Mouse (Mus musculus): ENCODE measurements at regions not wholly inside any gene's neighbourhood (a gene's known extent, or its start where the extent isn't known, plus 50 kb on each side); places are given as distances from the start of the nearest gene placed in this dataset.
A peak's percentile ranks its signal among the peaks of the same experiment; 100 is the strongest.

GRCm38 (mm10) chr13:75204417-75204816 lies 114.8 kb downstream of the Pcsk1 start:
- DNase-seq (ENCODE audit: low spot score in 2 of 2): peak in 1 of 2 experiments; percentile 42

- no peak for DNase-seq (ENCODE audit: low spot score in 2 of 2)
Measured at GRCm38 (mm10) chr13:75223944-75224343, 134.3 kb downstream of the Pcsk1 start.

DNA sequence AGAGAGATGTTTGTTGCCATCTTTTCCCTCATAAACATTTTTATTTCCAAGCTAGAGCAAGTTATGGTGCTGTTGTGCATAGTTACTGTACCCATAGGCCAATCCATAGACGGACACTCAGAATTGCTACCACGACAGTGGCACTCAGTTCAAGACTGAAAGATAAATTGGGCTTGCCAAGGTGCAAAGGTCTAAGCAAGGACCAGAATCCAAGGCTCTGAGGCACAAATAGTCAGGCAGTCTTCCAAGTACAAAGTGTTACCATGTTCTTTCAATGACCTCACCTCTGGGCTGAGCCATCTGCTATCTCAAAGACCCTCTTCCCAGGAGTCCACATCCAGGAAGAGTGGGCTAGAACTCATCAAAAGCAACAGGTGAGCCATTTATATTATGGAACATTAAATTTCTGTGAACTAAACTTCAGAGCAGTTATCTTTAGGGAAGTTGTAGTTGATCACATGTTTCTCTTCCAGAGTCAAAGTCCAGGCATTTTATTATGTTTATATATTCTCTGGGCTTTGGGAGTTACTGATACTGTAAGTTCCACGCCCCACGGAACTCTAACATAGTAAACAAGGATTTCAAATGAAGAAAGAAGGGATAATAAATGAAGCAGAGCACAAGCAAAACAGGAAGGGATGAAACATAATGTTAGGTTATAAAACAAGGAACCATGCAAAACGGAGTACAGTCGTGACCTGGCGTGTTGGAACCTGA lies 136.1 kb downstream of the Pcsk1 start:
- no peak for DNase-seq (ENCODE audit: low spot score in 2 of 2)

GRCm38 (mm10) chr13:75227616-75228277 lies 138.1 kb downstream of the Pcsk1 start:
- peak; percentile 57 to 67 for DNase-seq (ENCODE audit: low spot score in 2 of 2)

DNA sequence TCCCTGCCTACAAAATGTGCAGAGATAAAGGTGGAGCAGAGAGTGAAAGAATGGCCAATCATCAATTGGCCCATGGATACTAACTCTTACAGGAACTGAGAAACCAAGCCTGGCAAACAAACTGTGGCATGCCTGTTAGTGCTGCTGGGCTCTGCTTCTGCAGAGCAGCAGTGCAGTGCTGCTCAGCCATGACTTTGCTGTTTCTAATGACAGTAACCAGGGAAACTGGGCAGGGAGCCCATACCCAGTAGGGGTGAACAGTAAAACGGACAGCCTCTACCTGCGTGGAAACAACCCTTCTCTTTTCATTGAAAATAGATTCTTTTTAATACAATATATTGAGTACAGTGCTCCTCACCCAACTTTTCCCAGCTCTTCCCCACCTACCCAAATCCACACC lies 146.8 kb downstream of the Pcsk1 start:
- DNase-seq (ENCODE audit: low spot score in 2 of 2): peak; percentile 26 to 41
